Mouse (Mus musculus) bone marrow, adult 2 months (tissue): ENCODE measurements around the gene Cd22.

Experiments
- CTCF ChIP-seq: fragments of 200-500 bp; IDR thresholded peaks from 2 replicates; pipeline ENCODE4 v1.5.1; 2011; ENCODE audit warnings: low read length, control low read depth; ENCODE audit not compliant: control insufficient read depth, insufficient read depth
- POLR2A ChIP-seq: fragments of 200-500 bp; IDR thresholded peaks from 2 replicates; pipeline ENCODE4 v1.6.1; 2011; ENCODE audit warnings: low read depth, mild to moderate bottlenecking, control low read depth, low read length, borderline replicate concordance; ENCODE audit not compliant: control insufficient read depth

DNA sequence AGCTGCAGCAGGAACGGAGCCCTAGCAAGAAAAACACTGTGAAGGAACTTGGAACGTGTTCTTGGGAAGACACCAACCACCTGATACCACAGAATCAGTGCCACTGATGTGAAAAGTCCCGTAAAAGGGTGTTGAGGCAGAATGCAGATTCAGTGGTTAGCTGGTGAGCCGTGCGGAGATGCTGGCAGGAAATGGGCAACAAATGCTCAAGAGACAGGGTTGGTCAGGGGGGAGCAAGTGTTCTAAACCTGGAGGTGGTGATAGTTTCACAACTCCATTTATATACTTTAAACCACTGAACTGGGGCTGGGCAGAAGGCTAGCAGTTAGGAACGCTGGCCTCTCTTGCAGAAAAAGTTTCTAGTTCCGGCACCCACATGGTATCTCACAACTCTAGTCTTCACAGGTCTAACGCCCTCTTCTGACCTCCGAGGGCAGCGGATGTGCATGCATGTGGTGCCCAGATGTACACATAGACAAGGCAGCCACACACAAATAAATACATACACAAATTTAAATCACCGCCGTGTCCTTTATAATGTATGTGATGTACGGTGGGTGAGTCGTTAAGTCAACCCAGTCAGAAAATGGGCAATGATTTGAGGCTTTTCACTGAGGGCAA lies 7.5 kb upstream of the Cd22 start:
- TF ChIP-seq POLR2A: no peak
- TF ChIP-seq CTCF: peak; percentile 22; the same call in 1 of the 2 replicates
